Mouse (Mus musculus) hindbrain, embryonic 15.5 days (tissue): Measurements from ENCODE around the gene Cnot10. TPM values are rescaled to one million over a fixed set of nuclear protein-coding genes. Genes with fewer than 3 reads are reported as not detected.

Experiments
- ATAC-seq: fragments of 200-750 bp; cut with Nextera tagmentation; 2 replicates; pipeline ENCODE4 v1.8.0; 2017; ENCODE audit warnings: low read depth, moderate number of reproducible peaks, moderate TSS enrichment; ENCODE audit not compliant: low FRiP score
- H3K27ac ChIP-seq: fragments of 300-500 bp; sonication (generic); replicated peaks from 2 replicates; pipeline ENCODE4 v1.5.1; 2015; ENCODE audit warnings: mild to moderate bottlenecking, inconsistent platforms
- H3K27me3 ChIP-seq: fragments of 300-500 bp; sonication (generic); 2 replicates; pipeline ENCODE4 v1.6.1; 2015; ENCODE audit warnings: control low read depth, inconsistent platforms
- H3K36me3 ChIP-seq: fragments of 300-500 bp; sonication (generic); 2 replicates; pipeline ENCODE4 v1.6.1; 2015; ENCODE audit warnings: control low read depth, inconsistent platforms
- H3K4me1 ChIP-seq: fragments of 300-500 bp; sonication (generic); replicated peaks from 2 replicates; pipeline ENCODE4 v1.6.1; 2015; ENCODE audit warnings: control low read depth, inconsistent platforms
- H3K4me2 ChIP-seq: fragments of 300-500 bp; sonication (generic); 2 replicates; pipeline ENCODE4 v1.6.1; 2015; ENCODE audit warnings: moderate library complexity, mild to moderate bottlenecking, inconsistent platforms
- H3K4me3 ChIP-seq: fragments of 300-500 bp; sonication (generic); 2 replicates; pipeline ENCODE4 v1.5.1; 2015; ENCODE audit warnings: mild to moderate bottlenecking, inconsistent platforms
- H3K9ac ChIP-seq: fragments of 300-500 bp; sonication (generic); 2 replicates; pipeline ENCODE4 v1.6.1; 2015; ENCODE audit warnings: inconsistent platforms
- H3K9me3 ChIP-seq: fragments of 300-500 bp; sonication (generic); 2 replicates; pipeline ENCODE4 v1.6.1; 2016; ENCODE audit warnings: control low read depth, inconsistent platforms
- WGBS: fragments of 180-500 bp; shearing (Covaris S2); methylation state at CpG from one replicate; pipeline ENCODE4 v1.1.7; 2015; 5-methylcytosine and 5-hydroxymethylcytosine counted together
- polyA plus RNA-seq: library from polyadenylated mRNA; unstranded; fragments of >200 nt; fragmentation: Nextera tagmentation; extraction: Ambion mirVana; gene quantifications from 2 replicates; pipeline ENCODE4 v1.2.1, GENCODE M21; 2015

Gene Cnot10
- polyA plus RNA-seq, 1 experiment from 2014 or later, result 53.2 TPM

GRCm38 (mm10) chr9:114553828-114554227 is 86.2 kb downstream of the Cnot10 start:
- Histone ChIP-seq H3K4me1 (peaks cover 5% of the 10 kb centered on the region; the same call in 1 of the 2 replicates), H3K9me3 (no peaks in the 10 kb centered on the region)
- no peak for ATAC-seq

DNA sequence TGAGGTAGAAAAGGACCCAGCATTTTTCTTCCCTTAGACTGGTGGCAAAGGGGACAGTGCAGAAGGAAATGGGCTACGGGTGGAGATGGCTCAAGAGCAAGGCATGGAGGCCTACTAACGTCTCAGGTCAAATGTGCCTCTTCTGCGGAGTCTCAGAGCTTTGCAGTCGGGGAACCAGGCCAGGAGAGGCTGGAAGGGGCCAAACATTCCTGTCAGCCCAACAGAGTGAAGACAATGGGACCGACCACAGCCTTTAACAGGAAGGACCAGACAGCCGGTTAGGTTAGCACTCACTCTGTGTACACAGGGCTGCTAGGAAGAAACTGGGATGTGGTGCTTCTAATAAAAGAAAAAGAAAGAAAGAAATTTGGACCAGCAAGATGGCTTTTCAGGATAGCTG is 90.0 kb downstream of the Cnot10 start:
- Histone ChIP-seq H3K27me3 (no peaks in the 10 kb centered on the region), H3K9ac (no peak overlapping the region), H3K4me3 (no peak overlapping the region), H3K36me3 (no peaks in the 10 kb centered on the region), H3K4me2 (no peak overlapping the region), H3K9me3 (no peaks in the 10 kb centered on the region), H3K4me1 (peaks cover 14% of the 10 kb centered on the region; the same call in 1 of the 2 replicates), H3K27ac (no peak overlapping the region)
- 18% methylated on average over 6 of the region's 6 CpGs for WGBS
- ATAC-seq, result no peak

More at GRCm38 (mm10) chr9:114553828-114554227, 86.2 kb downstream of the Cnot10 start:
- Histone ChIP-seq H3K4me2 (no peak overlapping the region), H3K27me3 (peaks cover 14% of the 10 kb centered on the region), H3K27ac (no peak overlapping the region), H3K36me3 (no peaks in the 10 kb centered on the region), H3K9ac (no peak overlapping the region), H3K4me3 (no peak overlapping the region)

GRCm38 (mm10) chr9:114549117-114549516 is 90.9 kb downstream of the Cnot10 start:
- Histone ChIP-seq H3K36me3 (no peaks in the 10 kb centered on the region), H3K27me3 (no peaks in the 10 kb centered on the region), H3K9ac (no peak overlapping the region), H3K4me1 (peaks cover 16% of the 10 kb centered on the region), H3K4me2 (no peak overlapping the region), H3K9me3 (no peaks in the 10 kb centered on the region), H3K27ac (no peak overlapping the region), H3K4me3 (no peak overlapping the region)
- no peak for ATAC-seq
- 15% methylated on average over 5 of the region's 5 CpGs for WGBS

DNA sequence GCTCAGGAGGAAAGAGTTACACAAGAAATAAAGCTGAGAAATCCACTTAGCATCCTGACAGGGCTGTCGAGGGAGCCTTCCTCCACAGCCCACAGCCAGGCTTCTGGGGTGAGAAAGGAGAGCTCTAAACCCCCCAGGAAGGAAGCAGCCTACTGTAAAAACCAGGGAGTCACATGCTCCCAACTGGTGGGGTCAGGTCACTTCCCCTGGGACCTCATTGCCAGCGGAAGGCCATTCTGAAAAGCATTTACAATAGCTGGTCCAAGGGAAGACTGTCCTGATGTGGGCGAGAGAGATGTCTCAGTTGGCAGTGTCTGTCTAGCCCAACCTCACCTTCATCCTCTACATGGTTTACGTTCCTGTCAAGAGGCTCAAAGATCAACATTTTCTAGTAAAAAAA is 91.5 kb downstream of the Cnot10 start:
- ATAC-seq, result no peak
- 29% methylated on average over 4 of the region's 4 CpGs for WGBS
- H3K4me2 ChIP-seq, result no peak overlapping the region
- no peaks in the 10 kb centered on the region for H3K9me3 ChIP-seq
- no peak overlapping the region for H3K27ac ChIP-seq
- H3K4me3 ChIP-seq, result no peak overlapping the region
- no peaks in the 10 kb centered on the region for H3K27me3 ChIP-seq
- no peaks in the 10 kb centered on the region for H3K36me3 ChIP-seq
- peaks cover 19% of the 10 kb centered on the region for H3K4me1 ChIP-seq
- no peak overlapping the region for H3K9ac ChIP-seq

DNA sequence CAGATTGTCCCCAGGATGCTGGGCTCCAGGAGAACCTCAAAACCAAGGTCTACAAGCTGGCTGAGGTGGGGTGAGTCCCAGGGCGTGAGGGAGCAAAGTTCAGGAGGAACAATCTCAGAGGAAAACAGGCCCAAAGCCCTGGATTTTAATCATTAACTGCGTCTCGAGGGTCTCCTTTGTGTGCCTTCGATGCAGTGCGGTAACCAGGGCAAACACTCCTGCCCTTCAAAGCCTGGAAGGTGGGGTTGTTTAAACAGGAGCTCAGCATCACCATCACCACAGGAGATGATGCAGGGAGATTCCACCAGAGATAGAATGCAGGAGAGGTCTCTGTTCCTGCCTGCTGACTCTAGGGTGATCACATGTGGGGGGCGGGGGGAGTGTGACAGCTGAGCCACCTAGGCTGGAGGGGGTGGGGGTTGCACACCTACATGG is 92.3 kb downstream of the Cnot10 start:
- no peak for ATAC-seq
- H3K4me3 ChIP-seq, result no peak overlapping the region

GRCm38 (mm10) chr9:114546765-114547164 is 93.2 kb downstream of the Cnot10 start:
- Histone ChIP-seq H3K27me3 (no peaks in the 10 kb centered on the region), H3K9ac (no peak overlapping the region), H3K4me2 (no peak overlapping the region), H3K27ac (no peak overlapping the region), H3K36me3 (no peaks in the 10 kb centered on the region), H3K9me3 (no peaks in the 10 kb centered on the region), H3K4me3 (no peak overlapping the region), H3K4me1 (peaks cover 19% of the 10 kb centered on the region)
- ATAC-seq, result no peak
- WGBS, result 69% methylated on average over 12 of the region's 12 CpGs

More for the DNA sequence above, 92.3 kb downstream of the Cnot10 start:
- Histone ChIP-seq H3K36me3 (no peaks in the 10 kb centered on the region), H3K27me3 (no peaks in the 10 kb centered on the region), H3K27ac (no peak overlapping the region), H3K4me1 (peaks cover 19% of the 10 kb centered on the region), H3K4me2 (no peak overlapping the region), H3K9ac (no peak overlapping the region), H3K9me3 (no peaks in the 10 kb centered on the region)
- WGBS, result 36% methylated on average over 6 of the region's 6 CpGs

DNA sequence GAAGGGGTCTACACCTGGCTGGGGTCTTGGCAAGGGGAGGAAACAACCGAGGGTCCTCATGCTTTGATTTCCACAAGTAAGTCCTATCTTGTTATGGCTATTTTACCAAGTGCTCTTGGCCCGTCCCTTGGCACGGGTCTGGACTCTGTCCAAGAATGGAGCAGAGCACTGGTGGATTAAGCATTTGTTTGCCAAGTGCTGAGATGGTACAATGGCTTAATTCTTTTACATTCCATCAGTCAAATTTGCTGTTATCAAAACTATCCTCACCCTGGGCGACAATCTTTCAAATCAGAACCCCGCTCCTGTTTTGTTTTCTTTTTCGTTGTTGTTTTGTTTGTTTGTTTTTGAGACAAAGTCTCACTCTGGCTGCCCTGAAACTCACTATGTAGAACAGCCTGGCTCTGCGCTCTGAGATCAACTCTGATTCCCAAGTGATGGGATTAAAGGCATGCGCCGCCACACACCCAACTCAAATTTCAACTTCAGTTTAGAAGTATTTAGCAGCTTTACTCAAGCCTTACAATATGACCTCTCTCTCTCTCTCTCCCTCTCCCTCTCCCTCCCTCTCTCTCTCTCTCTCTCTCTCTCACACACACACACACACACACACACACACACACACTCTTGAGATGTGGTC is 95.1 kb downstream of the Cnot10 start:
- Histone ChIP-seq H3K36me3 (no peaks in the 10 kb centered on the region), H3K4me2 (no peak overlapping the region), H3K27ac (no peak overlapping the region), H3K9me3 (no peaks in the 10 kb centered on the region), H3K27me3 (no peaks in the 10 kb centered on the region), H3K4me3 (no peak overlapping the region), H3K9ac (no peak overlapping the region), H3K4me1 (peaks cover 19% of the 10 kb centered on the region)
- no peak for ATAC-seq
- 53% methylated on average over 9 of the region's 9 CpGs for WGBS

DNA sequence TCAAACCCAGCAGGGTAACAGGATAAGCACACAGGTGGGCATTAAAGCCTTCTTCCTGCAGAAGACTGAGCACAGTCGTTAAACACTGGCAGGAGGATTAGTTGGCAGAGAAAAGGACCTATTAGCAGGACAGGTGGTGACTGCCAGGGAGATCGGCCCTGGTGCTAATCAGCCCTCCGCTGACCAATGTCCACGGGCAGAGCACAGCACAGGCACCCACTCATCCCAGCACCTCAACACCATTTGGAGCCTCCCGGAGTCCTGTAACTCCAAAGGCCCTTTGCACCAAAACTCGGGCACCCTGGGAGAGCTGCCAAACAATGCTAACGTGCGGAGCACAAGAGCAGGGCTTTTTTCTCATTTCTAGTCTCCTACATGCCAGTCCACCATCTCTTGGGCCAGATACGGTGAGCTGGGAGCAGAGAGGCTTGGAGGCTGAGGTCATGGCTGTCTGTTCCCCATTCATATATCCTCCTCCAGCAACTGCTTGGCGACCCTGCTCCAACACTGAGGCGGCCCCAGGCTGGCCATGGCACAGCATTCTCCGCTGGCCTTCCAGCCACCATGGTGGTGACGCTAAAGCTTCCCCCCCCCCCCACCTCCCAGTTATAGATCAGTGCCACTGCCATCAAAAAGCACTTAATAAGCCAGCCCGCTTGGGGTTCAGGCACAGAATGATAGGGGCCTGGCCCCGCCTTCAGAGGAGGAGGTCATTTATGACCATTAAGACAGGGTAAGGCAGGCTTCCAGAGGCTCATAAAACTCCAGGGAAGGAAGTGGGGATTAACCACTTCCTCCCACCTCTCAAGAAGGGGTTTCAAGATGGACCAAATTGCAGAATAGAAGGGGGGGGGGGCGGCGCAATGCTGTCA is 95.9 kb downstream of the Cnot10 start:
- no peak overlapping the region for H3K4me3 ChIP-seq
- peaks cover 19% of the 10 kb centered on the region for H3K4me1 ChIP-seq
- no peaks in the 10 kb centered on the region for H3K36me3 ChIP-seq
- H3K4me2 ChIP-seq, result no peak overlapping the region
- ATAC-seq, result 0 out of 2 replicates have a peak, but pooled peaks have one; percentile 29
- WGBS, result 55% methylated on average over 17 of the region's 17 CpGs
- no peaks in the 10 kb centered on the region for H3K9me3 ChIP-seq
- H3K27me3 ChIP-seq, result no peaks in the 10 kb centered on the region
- H3K27ac ChIP-seq, result no peak overlapping the region
- H3K9ac ChIP-seq, result no peak overlapping the region

DNA sequence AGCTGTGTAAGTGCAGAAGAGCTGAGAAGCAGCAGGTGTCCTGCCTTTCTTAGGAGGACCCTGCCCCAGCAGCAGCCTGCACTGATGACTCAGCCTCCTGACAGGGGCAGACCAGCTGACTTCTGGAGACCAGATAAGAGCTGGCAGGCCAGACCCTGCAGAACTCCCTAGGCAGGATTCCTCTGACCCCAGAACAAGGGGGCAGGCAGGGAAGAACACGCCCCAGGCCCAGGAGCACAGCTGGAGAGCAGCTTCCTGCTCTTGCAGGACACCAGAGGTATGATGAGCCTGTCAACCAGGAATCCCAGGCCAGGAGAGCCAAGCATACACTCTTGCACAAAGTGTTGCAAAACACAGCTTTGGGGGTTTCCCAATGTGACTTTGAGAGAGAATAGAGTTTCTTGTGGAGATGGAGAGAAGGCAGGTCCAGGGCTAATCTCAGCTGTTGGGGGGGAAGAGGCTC is 98.7 kb downstream of the Cnot10 start:
- WGBS, result 50% methylated on average over 1 of the region's 1 CpGs
- H3K4me3 ChIP-seq, result no peak overlapping the region

GRCm38 (mm10) chr9:114538996-114539563 is 100.9 kb downstream of the Cnot10 start:
- Histone ChIP-seq H3K27ac (no peak overlapping the region), H3K9me3 (no peaks in the 10 kb centered on the region), H3K36me3 (no peaks in the 10 kb centered on the region), H3K9ac (no peak overlapping the region), H3K4me2 (no peak overlapping the region), H3K27me3 (no peaks in the 10 kb centered on the region), H3K4me1 (peaks cover 3% of the 10 kb centered on the region), H3K4me3 (no peak overlapping the region)
- no peak for ATAC-seq
- 56% methylated on average over 7 of the region's 7 CpGs for WGBS

More for the DNA sequence above, 98.7 kb downstream of the Cnot10 start:
- Histone ChIP-seq H3K27me3 (no peaks in the 10 kb centered on the region), H3K9me3 (no peaks in the 10 kb centered on the region), H3K4me2 (no peak overlapping the region), H3K9ac (no peak overlapping the region), H3K27ac (no peak overlapping the region), H3K4me1 (peaks cover 10% of the 10 kb centered on the region), H3K36me3 (no peaks in the 10 kb centered on the region)
- ATAC-seq, result no peak

GRCm38 (mm10) chr9:114536628-114537027 is 103.4 kb downstream of the Cnot10 start:
- no peak for ATAC-seq
- Histone ChIP-seq H3K4me3 (no peak overlapping the region), H3K27me3 (no peaks in the 10 kb centered on the region), H3K4me2 (no peak overlapping the region), H3K27ac (no peak overlapping the region), H3K9me3 (no peaks in the 10 kb centered on the region), H3K36me3 (no peaks in the 10 kb centered on the region), H3K4me1 (no peaks in the 10 kb centered on the region), H3K9ac (no peak overlapping the region)
- WGBS, result 37% methylated on average over 2 of the region's 2 CpGs
